Mouse (Mus musculus) testis, postnatal 14 days (tissue): ENCODE measurements around the gene Hyal3.

Experiments
- DNase-seq: peaks from one replicate; pipeline ENCODE4 v3.0.0; 2021; ENCODE audit warnings: low spot score

Gene Hyal3

GRCm38 (mm10) chr9:107634406-107635278, 54.0 kb downstream of the Hyal3 start:
- no peak for DNase-seq

- DNase-seq: peak; percentile 94
These were observed 54.8 kb downstream of the Hyal3 start, which contains the start of gene Gnai2 for GRCm38 (mm10) chr9:107635279-107636028. Gene Gnai2, minus strand, starts transcription at chr9:107635367.
